Mouse (Mus musculus): ENCODE data around the gene Kdm7a. TPM values are rescaled to one million over a fixed set of nuclear protein-coding genes. Genes with fewer than 3 reads are reported as not detected.

The Kdm7a gene
- polyA plus RNA-seq, 1 experiment from 2014 or later: 19.7 TPM

- Histone ChIP-seq H3K9me3 (ENCODE audit: control insufficient read depth, low read length) (no peaks in the 10 kb centered on the region), H3K27ac (ENCODE audit: low read depth, low read length) (no peak overlapping the region), H3K36me3 (ENCODE audit: control insufficient read depth, insufficient read depth, low read length) (no peaks in the 10 kb centered on the region), H3K4me2 (ENCODE audit: low read depth) (no peak overlapping the region), H3K27me3 (ENCODE audit: control insufficient read depth, insufficient read depth, low read length) (no peaks in the 10 kb centered on the region), H3K9ac (ENCODE audit: low read length) (no peak overlapping the region), H3K4me1 (ENCODE audit: control insufficient read depth, insufficient read depth, low read length) (peaks cover 7% of the 10 kb centered on the region; the same call in 1 of the 2 replicates), H3K4me3 (ENCODE audit: low read depth, low read length) (no peak overlapping the region)
- DNase-seq (ENCODE audit: low spot score): no peak
- no peak for ATAC-seq (ENCODE audit: insufficient read depth, low FRiP score, low TSS enrichment)
- WGBS: 81% methylated on average over 3 of the region's 3 CpGs
Observed at GRCm38 (mm10) chr6:39240956-39241355, 34.4 kb upstream of the Kdm7a start.

GRCm38 (mm10) chr6:39237887-39238286, 31.3 kb upstream of the Kdm7a start:
- Histone ChIP-seq H3K4me2 (ENCODE audit: low read depth) (no peak overlapping the region), H3K27me3 (ENCODE audit: control insufficient read depth, insufficient read depth, low read length) (no peaks in the 10 kb centered on the region), H3K4me1 (ENCODE audit: control insufficient read depth, insufficient read depth, low read length) (peaks cover 4% of the 10 kb centered on the region; the same call in 1 of the 2 replicates), H3K27ac (ENCODE audit: low read depth, low read length) (no peak overlapping the region), H3K36me3 (ENCODE audit: control insufficient read depth, insufficient read depth, low read length) (no peaks in the 10 kb centered on the region), H3K4me3 (ENCODE audit: low read depth, low read length) (no peak overlapping the region), H3K9me3 (ENCODE audit: control insufficient read depth, low read length) (no peaks in the 10 kb centered on the region), H3K9ac (ENCODE audit: low read length) (no peak overlapping the region)
- no peak for ATAC-seq (ENCODE audit: insufficient read depth, low FRiP score, low TSS enrichment)
- DNase-seq (ENCODE audit: low spot score): no peak
- WGBS: 54% methylated on average over 3 of the region's 3 CpGs

GRCm38 (mm10) chr6:39232617-39233016, 26.0 kb upstream of the Kdm7a start:
- ATAC-seq (ENCODE audit: insufficient read depth, low FRiP score, low TSS enrichment) (no peak), DNase-seq (ENCODE audit: low spot score) (no peak)
- Histone ChIP-seq H3K9me3 (ENCODE audit: control insufficient read depth, low read length) (no peaks in the 10 kb centered on the region), H3K4me1 (ENCODE audit: control insufficient read depth, insufficient read depth, low read length) (no peaks in the 10 kb centered on the region), H3K27ac (ENCODE audit: low read depth, low read length) (no peak overlapping the region), H3K4me2 (ENCODE audit: low read depth) (no peak overlapping the region), H3K36me3 (ENCODE audit: control insufficient read depth, insufficient read depth, low read length) (no peaks in the 10 kb centered on the region), H3K9ac (ENCODE audit: low read length) (no peak overlapping the region), H3K4me3 (ENCODE audit: low read depth, low read length) (no peak overlapping the region), H3K27me3 (ENCODE audit: control insufficient read depth, insufficient read depth, low read length) (no peaks in the 10 kb centered on the region)
- WGBS: 82% methylated on average over 4 of the region's 4 CpGs

- DNase-seq (ENCODE audit: low spot score): no peak
- H3K4me3 ChIP-seq (ENCODE audit: low read depth, low read length): no peak overlapping the region
- H3K27ac ChIP-seq (ENCODE audit: low read depth, low read length): no peak overlapping the region
- H3K9ac ChIP-seq (ENCODE audit: low read length): no peak overlapping the region
- H3K27me3 ChIP-seq (ENCODE audit: control insufficient read depth, insufficient read depth, low read length): no peaks in the 10 kb centered on the region
- H3K9me3 ChIP-seq (ENCODE audit: control insufficient read depth, low read length): no peaks in the 10 kb centered on the region
- 79% methylated on average over 8 of the region's 8 CpGs for WGBS
- no peaks in the 10 kb centered on the region for H3K36me3 ChIP-seq (ENCODE audit: control insufficient read depth, insufficient read depth, low read length)
- no peak overlapping the region for H3K4me2 ChIP-seq (ENCODE audit: low read depth)
- peaks cover 5% of the 10 kb centered on the region; the same call in 1 of the 2 replicates for H3K4me1 ChIP-seq (ENCODE audit: control insufficient read depth, insufficient read depth, low read length)
- ATAC-seq (ENCODE audit: insufficient read depth, low FRiP score, low TSS enrichment): no peak
Observed at GRCm38 (mm10) chr6:39230664-39231063, 24.1 kb upstream of the Kdm7a start.

- 45% methylated on average over 9 of the region's 9 CpGs for WGBS
- Histone ChIP-seq H3K4me1 (ENCODE audit: control insufficient read depth, insufficient read depth, low read length) (peaks cover 5% of the 10 kb centered on the region; the same call in 1 of the 2 replicates), H3K27ac (ENCODE audit: low read depth, low read length) (0 out of 2 replicates have a peak overlapping the region, but pooled peaks have one; percentile 35), H3K36me3 (ENCODE audit: control insufficient read depth, insufficient read depth, low read length) (no peaks in the 10 kb centered on the region), H3K9me3 (ENCODE audit: control insufficient read depth, low read length) (no peaks in the 10 kb centered on the region), H3K4me3 (ENCODE audit: low read depth, low read length) (no peak overlapping the region), H3K27me3 (ENCODE audit: control insufficient read depth, insufficient read depth, low read length) (no peaks in the 10 kb centered on the region), H3K4me2 (ENCODE audit: low read depth) (0 out of 2 replicates have a peak overlapping the region, but pooled peaks have one; percentile 13), H3K9ac (ENCODE audit: low read length) (peak overlapping the region; percentile 24)
- ATAC-seq (ENCODE audit: insufficient read depth, low FRiP score, low TSS enrichment) (no peak), DNase-seq (ENCODE audit: low spot score) (no peak)
Observed at GRCm38 (mm10) chr6:39226610-39226955, 20.0 kb upstream of the Kdm7a start.

- no peaks in the 10 kb centered on the region for H3K36me3 ChIP-seq (ENCODE audit: control insufficient read depth, insufficient read depth, low read length)
- no peaks in the 10 kb centered on the region for H3K27me3 ChIP-seq (ENCODE audit: control insufficient read depth, insufficient read depth, low read length)
- H3K4me3 ChIP-seq (ENCODE audit: low read depth, low read length): no peak overlapping the region
- 0 out of 2 replicates have a peak overlapping the region, but pooled peaks have one; percentile 13 for H3K4me2 ChIP-seq (ENCODE audit: low read depth)
- 22% methylated on average over 7 of the region's 7 CpGs for WGBS
- H3K4me1 ChIP-seq (ENCODE audit: control insufficient read depth, insufficient read depth, low read length): peaks cover 5% of the 10 kb centered on the region; the same call in 1 of the 2 replicates
- no peak for DNase-seq (ENCODE audit: low spot score)
- H3K9me3 ChIP-seq (ENCODE audit: control insufficient read depth, low read length): no peaks in the 10 kb centered on the region
- peak overlapping the region; percentile 24 for H3K9ac ChIP-seq (ENCODE audit: low read length)
- 0 out of 2 replicates have a peak overlapping the region, but pooled peaks have one; percentile 35 for H3K27ac ChIP-seq (ENCODE audit: low read depth, low read length)
- no peak for ATAC-seq (ENCODE audit: insufficient read depth, low FRiP score, low TSS enrichment)
Observed at GRCm38 (mm10) chr6:39225876-39226609, 19.5 kb upstream of the Kdm7a start.

GRCm38 (mm10) chr6:39223328-39223885, 16.8 kb upstream of the Kdm7a start:
- DNase-seq (ENCODE audit: low spot score): no peak

GRCm38 (mm10) chr6:39222487-39222886, 15.9 kb upstream of the Kdm7a start:
- 77% methylated on average over 5 of the region's 5 CpGs for WGBS
- Histone ChIP-seq H3K27ac (ENCODE audit: low read depth, low read length) (no peak overlapping the region), H3K9me3 (ENCODE audit: control insufficient read depth, low read length) (no peaks in the 10 kb centered on the region), H3K9ac (ENCODE audit: low read length) (no peak overlapping the region), H3K4me3 (ENCODE audit: low read depth, low read length) (no peak overlapping the region), H3K4me2 (ENCODE audit: low read depth) (no peak overlapping the region), H3K36me3 (ENCODE audit: control insufficient read depth, insufficient read depth, low read length) (no peaks in the 10 kb centered on the region), H3K27me3 (ENCODE audit: control insufficient read depth, insufficient read depth, low read length) (no peaks in the 10 kb centered on the region), H3K4me1 (ENCODE audit: control insufficient read depth, insufficient read depth, low read length) (peaks cover 5% of the 10 kb centered on the region; the same call in 1 of the 2 replicates)
- DNase-seq (ENCODE audit: low spot score) (no peak), ATAC-seq (ENCODE audit: insufficient read depth, low FRiP score, low TSS enrichment) (no peak)

More at GRCm38 (mm10) chr6:39223328-39223885, 16.8 kb upstream of the Kdm7a start:
- WGBS: 58% methylated on average over 5 of the region's 5 CpGs
- H3K9me3 ChIP-seq (ENCODE audit: control insufficient read depth, low read length): no peaks in the 10 kb centered on the region
- ATAC-seq (ENCODE audit: insufficient read depth, low FRiP score, low TSS enrichment): no peak
- H3K4me3 ChIP-seq (ENCODE audit: low read depth, low read length): no peak overlapping the region
- H3K27ac ChIP-seq (ENCODE audit: low read depth, low read length): no peak overlapping the region
- no peaks in the 10 kb centered on the region for H3K36me3 ChIP-seq (ENCODE audit: control insufficient read depth, insufficient read depth, low read length)
- no peaks in the 10 kb centered on the region for H3K27me3 ChIP-seq (ENCODE audit: control insufficient read depth, insufficient read depth, low read length)
- H3K9ac ChIP-seq (ENCODE audit: low read length): no peak overlapping the region
- H3K4me1 ChIP-seq (ENCODE audit: control insufficient read depth, insufficient read depth, low read length): peaks cover 5% of the 10 kb centered on the region; the same call in 1 of the 2 replicates
- H3K4me2 ChIP-seq (ENCODE audit: low read depth): no peak overlapping the region

- Histone ChIP-seq H3K4me2 (ENCODE audit: low read depth) (no peak overlapping the region), H3K36me3 (ENCODE audit: control insufficient read depth, insufficient read depth, low read length) (no peaks in the 10 kb centered on the region), H3K27me3 (ENCODE audit: control insufficient read depth, insufficient read depth, low read length) (no peaks in the 10 kb centered on the region), H3K27ac (ENCODE audit: low read depth, low read length) (no peak overlapping the region), H3K4me1 (ENCODE audit: control insufficient read depth, insufficient read depth, low read length) (no peaks in the 10 kb centered on the region), H3K9ac (ENCODE audit: low read length) (no peak overlapping the region), H3K9me3 (ENCODE audit: control insufficient read depth, low read length) (no peaks in the 10 kb centered on the region), H3K4me3 (ENCODE audit: low read depth, low read length) (no peak overlapping the region)
- DNase-seq (ENCODE audit: low spot score) (no peak), ATAC-seq (ENCODE audit: insufficient read depth, low FRiP score, low TSS enrichment) (no peak)
- WGBS: 84% methylated on average over 2 of the region's 2 CpGs
Observed at GRCm38 (mm10) chr6:39217961-39218360, 11.4 kb upstream of the Kdm7a start.
